Mouse (Mus musculus): ENCODE results near the gene Mylip.

DNA sequence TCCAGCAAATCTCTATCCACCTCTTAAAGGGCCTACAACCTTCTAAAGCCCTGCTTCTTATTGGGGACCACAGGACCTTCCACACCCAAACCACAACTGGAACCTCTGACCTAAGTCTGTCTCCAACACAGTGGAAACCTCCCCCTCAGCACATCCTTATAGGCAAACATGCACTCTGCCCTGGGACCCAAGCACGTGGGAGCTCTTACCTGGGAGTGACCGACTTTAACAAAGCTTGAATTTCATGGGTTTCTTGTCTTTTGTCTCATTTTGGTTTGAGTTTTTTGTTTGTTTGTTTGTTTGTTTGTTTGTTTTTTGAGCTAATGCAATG lies 66.3 kb downstream of the Mylip start:
- TF ChIP-seq CTCF (IDR thresholded peaks at IDR 0.05; ENCODE audit: extremely low read depth, insufficient read depth, low read length): no peak
- TF ChIP-seq POLR2A (IDR thresholded peaks at IDR 0.05; ENCODE audit: extremely low read depth, insufficient read depth, low read length): no peak

All from cortical plate, adult 2 months (tissue).